Mouse (Mus musculus) urinary bladder, adult 18-20 months (tissue): Measurements from ENCODE around the gene Lcp2.

ENCODE experiments used
- DNase-seq, 2 experiments: peaks; one replicate each; pipeline ENCODE4 v3.0.0; 2022; ENCODE audit warnings: low spot score in 2 of 2, mixed read lengths in 2 of 2

Gene Lcp2

DNA sequence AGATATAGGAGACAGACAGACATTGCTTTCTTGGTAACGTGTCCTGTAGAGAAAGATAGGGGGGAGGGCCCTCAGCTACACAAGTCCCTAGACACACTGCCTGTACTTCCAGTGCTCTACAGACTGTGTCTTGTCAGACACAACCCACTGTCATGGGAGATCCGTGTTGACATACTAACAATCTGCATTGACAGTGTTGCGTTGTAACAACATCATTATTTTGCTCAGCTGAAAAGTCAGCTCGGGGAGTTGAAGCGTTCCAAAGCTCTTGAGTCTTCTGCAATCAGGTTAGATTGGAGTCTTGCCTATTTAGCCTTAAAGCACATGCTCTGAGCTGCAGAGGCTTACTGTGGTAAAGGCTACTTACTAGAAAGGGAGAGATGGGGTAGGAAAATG lies 820 bp downstream of the Lcp2 start:
- no peak for DNase-seq

DNA sequence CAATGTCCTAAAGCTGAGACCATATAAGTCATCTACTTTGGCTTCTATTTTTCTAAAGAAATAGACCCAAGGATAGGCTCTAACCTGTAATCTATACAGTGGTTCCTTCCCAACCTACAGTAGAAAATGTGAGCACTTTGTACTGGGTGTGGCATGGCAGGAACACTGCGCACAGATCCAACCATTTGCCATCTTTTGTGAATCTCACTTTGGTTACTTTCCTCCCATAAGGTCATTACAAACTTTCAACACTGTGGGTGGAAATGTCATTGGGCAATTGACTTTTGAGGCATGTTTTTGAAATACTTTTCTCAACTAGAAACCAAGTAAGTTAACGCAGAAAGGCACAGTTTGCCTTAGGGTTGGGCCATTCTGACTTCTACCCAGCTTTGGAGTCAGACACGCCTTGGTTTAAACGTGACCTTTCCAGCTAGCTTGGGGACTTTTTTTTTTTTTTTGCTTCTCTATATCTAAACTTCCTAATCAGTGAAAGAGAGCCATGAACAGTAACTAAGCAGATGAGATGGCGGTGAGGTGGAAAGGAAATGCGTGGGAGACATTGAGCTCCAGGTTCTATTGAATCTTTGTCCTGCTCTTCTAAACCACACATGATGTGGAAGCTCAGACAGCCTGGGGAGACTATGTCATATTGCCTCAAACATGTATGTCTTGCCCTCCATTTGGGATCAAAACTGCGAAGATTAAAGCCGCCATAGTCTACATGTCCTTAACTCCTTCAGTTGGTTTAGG lies 1.8 kb downstream of the Lcp2 start:
- DNase-seq, result no peak

DNA sequence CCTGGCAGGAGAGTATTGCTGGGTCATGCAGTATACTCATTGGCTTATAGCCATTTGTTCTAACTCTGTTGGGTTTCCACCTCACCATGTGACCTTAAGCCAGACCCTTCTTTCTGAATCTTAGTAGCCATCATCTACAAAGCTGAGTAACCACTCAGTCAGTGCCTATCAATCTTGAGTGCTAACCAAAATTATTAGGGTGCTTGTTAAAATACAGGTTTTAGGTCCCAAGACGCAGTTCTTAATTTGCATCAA lies 2.3 kb downstream of the Lcp2 start:
- no peak for DNase-seq

DNA sequence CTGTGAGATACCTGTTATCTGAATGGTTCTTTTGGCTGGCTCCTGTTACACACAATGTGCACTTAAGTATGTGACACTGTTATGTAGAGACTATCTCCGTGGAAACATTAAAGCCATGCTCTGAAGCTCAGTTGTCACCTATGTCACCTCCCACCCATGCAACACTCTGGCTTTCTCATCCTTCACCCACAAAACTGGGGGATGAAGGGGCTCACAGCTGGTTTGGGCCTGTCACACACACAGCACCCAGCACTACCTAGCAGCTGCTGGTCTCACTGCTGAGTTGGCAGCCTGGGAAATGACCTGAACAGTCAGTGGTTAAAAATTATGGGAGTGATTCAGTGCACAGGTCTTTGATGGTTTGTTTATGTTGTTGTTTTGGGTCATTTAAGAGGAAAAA lies 3.3 kb downstream of the Lcp2 start:
- DNase-seq, result no peak

DNA sequence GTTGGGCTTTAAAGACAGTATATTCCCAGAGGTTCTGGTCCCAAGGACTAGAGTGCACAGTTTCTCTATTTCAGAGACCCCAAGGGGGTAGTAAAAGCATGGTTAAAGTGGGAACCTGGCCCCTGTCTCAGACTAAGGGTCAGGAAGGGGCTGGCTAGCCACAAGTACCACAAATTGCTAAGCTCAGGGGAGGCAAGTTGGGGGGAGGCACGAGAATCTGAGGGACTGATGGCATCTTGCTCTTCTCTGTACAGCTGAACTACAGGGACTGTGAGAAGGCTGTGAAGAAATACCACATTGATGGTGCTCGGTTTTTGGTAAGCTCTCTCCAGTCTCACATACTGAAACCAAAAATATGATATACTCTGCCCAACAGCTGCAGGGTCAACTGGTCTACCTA lies 3.9 kb downstream of the Lcp2 start:
- no peak for DNase-seq

DNA sequence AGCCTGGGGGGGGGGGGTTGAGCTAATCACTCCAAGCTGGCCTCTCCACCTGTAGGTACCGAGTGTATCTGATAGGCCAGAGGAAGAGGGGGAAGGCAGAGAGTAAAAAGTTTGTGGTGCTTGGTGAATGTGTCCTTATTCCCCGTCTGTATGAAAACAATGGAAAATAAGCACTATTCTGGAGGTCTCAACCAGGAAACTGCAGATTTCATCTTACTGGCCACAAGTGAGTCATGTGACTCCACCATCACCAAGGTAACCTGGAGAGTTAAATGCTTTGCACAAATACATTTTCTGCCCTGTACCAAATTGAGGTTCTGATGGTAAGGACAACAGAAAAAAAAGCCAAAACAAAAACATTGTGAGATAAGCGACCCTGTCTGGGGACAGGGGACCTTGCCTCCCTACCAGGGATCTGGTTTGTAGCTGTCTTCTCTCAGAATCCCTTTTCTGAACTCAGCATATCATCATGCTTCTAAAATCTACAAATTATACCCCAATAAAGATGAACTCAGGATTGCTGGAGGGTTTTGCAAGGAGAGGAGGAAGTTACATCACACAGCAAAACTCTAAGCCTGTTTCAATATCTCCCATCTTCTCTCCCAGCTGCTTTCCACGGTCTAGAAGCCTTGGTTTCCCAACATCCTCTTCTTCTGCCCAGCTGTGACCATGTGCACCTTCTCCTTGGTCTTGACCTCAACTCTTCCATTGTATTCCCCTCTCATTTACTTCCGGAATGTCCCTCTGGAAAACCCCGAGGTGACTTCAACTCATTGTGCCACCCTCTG lies 6.5 kb downstream of the Lcp2 start:
- DNase-seq, result no peak

DNA sequence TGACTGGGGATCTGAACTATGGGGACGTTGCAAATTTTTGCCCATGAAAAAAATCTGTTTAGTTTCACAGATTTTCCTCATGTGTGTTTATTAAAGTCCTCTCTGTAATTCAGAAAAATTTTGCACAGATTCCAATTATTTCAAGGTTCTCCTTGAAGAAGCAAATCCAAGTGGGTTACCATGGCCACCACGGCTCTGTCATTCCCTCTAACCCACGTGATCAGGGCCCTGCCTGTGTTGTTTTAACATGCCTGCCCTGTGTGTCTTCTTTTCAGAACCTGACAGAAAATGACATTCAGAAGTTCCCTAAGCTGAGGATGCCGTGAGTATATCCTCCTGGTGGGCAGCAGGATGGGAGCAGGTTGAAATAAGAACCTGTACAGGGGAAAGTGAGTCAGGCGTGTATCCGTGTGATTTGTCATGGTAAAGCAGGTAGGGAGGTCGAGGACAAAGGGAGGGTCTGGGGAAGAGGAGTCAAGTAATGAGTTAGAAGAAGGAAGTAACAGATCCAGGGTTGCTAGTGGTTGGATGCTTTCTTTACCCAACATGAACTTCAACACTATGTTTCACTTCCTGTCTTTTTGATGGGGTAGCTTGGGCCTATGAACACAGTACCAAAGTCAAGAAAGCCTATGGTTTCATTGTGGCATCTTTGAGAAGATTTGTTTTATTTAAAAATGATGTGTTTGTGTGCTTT lies 7.5 kb downstream of the Lcp2 start:
- DNase-seq, result no peak

DNA sequence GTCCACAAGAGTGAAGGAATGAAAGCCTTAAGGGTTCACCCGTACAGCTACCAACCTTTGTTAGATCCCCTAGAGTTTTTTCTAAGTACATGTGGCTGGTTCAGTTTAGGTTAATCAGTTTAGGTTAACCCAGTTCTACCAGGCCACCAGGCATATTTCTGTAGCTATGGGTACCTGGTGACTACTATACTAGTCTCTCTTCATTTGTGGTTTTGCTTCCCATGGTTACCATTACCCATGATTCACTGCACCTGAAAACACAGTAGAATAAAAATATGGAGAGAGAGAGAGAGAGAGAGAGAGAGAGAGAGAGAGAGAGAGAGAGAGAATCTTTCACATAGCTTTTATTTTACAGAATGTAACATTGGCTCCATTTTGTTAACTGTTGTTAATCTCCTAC lies 10.0 kb downstream of the Lcp2 start:
- DNase-seq, result no peak

DNA sequence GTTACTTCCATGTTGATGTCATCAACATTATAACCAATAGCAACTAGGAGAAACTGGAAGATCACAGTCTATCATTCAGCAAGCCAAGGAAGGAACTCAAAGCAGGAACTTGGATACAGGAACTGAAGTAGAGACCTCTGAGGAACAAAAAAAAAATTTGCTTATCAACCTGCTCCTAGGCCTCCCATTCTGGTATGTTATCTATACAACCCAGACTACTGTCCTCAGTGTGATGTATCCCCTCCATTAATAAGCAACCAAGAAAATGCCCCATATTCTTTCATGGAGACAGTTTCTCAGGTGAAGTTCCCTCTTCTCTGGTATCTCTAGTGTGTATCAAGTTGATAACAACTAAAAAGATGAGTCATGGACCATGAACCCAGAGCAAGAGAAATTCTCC lies 11.6 kb downstream of the Lcp2 start:
- no peak for DNase-seq

DNA sequence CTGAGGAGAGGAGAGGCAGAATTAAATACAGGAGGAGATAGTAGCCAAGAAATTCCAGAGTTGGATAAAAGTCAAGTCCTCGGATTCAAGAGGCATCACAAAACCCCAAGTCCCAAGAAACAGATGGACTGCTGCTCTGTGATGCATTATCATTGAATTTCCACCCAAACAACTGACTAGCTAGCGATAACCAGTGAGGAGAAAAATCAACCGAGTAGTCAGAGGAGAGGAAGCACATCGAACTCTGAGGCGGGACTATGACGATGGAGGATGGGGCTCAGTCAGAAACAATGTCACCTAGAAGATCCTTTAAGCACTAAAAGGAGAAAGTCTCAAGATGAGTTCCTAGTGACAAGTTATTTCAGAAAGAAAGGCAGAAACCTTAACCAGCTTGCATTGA lies 12.2 kb downstream of the Lcp2 start:
- no peak for DNase-seq

DNA sequence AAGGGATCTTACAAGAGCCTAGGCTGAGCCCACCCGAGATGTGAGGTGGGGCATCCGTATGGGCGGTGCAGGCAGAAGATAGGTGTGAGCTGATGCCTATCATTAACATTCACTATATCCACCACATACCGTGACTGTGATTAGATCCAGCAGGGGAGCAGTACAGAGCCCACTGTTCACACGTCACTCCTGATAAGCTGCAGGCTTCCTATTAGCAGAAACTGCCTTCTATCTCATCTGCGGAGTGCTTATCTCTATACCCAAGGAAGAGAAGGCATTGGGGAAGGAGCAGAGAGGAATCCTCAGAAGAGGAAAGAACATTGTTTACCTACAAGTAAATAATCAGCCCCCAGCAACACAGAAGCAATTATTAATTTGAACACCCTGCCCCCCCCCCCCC lies 15.0 kb downstream of the Lcp2 start:
- no peak for DNase-seq

DNA sequence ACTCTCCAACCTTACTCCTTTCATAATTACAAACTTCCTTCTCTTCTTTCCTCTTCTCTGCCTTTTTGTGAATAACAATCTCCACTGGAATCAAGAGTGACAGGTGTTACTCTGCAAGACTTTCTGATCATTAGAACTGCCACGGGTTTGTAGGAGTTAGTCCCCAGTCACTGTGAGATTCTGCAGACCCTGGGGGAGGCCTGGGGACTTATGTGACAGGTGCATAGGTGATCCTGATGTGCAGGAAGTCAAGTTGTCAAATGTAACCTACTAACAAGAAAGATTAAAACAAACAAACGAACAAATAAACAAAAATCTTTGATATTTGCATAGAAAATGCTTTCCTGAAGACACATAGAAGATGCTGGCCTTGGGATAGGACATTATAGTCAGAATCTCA lies 16.5 kb downstream of the Lcp2 start:
- DNase-seq, result no peak

DNA sequence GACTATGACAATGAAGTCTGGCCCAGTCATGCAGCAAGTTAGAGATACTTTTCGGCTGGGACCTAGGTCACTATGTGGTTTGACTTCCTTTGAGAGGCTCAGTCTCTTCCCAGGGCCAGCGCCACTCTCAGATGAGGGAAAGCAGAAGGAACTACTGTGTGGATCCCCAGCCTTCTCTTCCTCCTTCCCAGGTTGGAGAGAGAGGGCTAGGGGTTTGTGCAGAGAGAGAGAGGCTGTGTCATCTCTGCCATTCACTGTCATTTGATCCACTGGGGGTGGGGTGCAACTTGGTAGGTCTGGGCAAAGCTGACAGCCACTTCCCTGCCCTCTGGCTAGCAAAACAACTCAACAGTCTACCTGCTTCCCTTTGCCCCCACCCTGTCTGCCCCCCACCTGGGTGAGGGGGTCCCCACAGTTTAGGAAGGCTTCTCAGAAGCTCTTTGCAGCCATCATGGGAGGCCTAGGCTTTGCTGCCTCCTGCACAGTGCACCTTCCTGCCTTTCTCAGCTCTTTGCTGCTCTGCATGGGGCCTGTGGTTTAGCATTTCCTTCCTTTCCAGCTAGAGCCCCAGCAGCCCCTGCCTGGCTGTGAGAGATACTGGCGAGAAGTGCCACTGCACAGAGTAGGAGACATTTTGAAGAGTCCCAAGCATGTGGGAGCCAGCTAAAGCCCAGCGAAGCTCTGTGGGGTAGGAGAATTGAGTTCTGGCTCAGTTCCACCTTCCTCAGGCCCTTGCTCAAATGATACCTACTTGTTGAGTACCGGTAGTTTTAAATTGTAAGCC lies 17.2 kb downstream of the Lcp2 start:
- DNase-seq, result no peak

DNA sequence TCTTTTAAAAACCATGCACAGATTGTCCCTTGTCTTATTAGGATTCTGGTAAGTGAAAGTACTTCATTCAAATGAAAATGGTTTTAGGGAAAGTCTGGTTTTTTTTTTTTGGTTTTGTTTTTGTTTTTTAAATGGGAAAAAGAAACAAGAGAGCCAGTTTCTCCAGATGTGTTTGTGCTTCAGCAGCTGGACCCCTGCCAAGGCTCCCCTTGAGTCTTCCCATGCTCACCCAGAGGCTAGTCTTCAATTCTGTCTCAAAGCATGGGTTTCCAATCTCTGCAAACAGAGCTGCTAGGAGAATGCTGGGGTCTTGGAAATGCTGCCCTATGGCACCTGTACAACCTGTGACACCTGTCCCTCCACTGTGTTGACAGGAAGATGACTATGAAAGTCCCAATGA lies 23.9 kb downstream of the Lcp2 start:
- DNase-seq, result no peak

DNA sequence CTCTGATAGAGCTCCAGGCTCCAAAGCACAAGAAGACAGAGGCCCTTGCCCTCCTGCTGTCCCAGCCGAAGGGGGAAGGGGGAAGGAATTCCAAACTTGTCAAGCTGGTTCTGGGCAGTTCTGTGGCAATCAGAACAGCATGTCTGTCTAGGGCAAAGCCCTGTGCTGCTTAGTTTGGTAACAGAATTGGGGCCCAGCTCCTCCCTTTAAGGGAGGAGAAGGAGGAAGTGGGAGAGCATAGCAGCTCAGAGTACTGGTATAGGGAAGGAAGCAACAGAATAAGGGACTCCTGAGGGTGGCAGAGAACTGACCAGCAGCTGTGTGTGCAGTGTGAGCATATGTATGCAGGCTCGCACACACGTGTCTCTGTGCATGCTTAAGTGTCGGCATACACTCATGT lies 25.6 kb downstream of the Lcp2 start:
- peak in 1 of 2 experiments; percentile 23 for DNase-seq

DNA sequence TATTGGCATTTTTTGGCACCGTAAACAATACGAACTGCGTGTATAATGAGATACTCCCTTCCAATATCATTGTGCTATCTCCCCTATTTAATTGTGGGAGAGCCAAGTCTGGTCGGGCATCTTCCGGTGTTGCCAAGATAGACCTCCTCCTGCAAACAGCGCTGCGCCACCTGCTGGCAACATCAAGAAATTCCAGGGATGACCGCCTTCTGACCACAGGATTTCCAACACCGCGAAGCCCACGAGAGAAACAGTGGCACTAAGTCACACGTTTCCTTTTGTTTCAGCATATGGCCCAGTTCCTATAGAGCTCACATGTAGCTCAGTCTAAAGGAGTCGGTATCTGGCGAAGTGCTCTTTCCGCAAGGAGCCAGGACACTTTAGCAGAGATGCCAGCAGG lies 27.1 kb downstream of the Lcp2 start:
- DNase-seq, result peak; percentile 8 to 16

DNA sequence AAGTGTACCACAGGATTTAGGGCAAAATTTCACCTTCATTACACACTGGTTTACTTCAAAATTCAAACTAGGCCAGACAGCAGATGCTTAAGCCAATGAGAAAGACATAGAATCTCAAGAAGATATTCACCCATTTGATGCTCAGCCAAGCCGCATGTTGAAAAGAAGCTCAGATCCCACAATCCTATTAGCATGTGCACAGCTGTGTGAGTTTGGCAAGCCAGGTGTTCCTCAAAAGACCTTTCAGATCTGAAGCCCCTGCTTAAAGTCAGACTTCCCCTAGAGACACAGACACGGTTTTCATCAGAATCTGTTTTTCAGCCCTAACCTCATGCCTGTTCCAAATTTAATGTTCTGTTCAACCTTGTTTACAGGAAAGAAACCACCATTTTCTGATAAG lies 31.1 kb downstream of the Lcp2 start:
- DNase-seq, result no peak

DNA sequence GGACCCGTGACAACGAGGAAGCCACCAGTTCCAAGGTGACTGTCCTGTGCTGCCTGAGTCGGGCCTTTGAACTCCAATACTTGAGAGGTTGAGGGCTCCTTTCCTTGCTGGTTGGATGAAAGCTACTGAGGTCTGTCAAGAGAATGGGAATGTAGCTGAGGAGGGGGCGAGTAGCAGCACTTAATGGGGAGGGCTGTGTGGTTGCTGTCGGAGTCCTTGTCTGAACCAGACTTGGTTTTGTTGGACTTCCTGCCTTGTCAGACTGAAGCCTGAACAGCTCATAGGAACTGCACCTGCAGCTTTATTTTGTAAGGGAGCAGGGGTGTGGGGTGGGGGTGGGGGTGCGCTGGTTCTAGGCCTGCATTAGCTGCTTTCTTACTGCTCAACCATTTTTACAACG lies 31.9 kb downstream of the Lcp2 start:
- DNase-seq, result no peak

DNA sequence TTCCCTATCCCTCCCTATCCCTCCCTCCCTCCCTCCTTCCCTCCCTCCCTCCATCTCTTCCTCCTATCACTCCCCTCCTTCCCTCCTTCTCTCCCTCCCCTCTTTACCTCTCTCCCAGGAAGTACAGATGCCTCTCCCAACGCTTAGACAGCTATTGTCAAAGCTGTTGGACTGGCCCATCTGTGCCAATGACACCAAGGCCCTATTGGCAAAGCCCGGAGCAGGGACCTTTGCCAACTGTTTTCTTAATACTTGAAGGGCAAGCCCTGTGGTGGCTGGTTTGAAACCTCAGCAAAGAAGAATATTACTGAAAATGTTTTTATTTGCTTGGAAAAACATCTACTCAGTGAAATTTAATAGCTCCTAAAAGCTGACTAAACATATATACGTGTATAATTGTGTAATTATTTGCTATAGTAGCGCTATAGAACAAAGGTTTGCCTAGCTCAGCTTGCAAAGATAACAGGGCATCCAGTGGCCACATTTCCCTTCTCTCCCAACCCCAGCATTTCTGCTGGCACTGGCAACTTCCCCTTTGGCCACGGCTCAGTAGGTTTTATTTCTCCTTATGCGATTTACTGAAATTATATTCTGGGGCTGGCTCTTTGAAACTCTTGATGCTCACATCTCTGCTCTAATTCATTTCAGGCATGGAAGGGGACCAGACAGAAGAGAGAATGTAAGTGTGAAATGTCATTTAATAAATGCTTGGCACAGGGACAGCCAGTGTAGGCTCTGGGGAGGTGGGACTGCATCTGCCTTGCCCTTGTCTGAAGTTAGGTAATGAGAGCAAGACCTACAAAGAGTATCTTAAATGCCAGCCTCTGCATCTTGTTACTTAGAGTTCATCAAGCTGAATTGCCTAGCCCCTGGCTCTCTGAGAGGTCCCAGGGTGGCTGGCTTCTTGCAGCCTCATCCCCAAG lies 33.1 kb downstream of the Lcp2 start:
- no peak for DNase-seq

DNA sequence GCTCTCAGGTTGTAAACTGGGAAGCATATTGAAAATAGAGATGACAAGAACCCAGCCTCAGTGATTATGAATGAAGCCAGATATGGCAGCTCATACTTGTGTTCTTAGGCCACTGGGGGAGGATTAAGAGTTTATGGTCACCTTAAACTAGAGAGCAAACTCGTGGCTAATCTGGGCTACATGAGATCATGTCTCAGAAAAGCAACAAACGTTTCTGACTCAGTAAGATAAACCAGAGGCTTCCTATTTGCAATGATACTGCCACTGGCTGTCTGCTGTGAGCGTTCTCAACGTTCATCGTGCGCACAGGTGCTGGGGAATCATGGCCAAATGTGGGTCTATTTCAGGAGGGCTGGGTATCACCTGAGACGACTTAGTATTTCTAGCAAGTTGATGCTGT lies 37.1 kb downstream of the Lcp2 start:
- DNase-seq, result no peak

DNA sequence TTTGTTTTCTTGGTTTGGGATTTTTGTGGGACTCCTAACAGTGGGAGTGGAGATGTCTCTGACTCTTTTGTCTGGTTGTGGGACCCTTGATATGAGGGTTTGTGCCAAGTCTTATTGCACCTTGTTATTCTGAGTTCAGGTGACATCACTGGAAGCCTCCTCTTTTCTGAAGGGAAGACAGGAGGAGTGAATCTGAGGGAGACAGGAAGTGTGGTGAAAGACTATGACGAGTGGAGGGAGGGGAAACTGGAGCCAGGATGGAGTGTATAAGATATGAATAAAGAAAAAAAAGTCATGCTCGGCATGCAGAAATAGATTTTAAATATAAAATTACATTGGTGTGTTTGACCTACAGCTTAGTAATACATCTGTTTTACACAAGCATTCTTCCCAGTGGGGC lies 37.9 kb downstream of the Lcp2 start:
- no peak for DNase-seq
